Mouse (Mus musculus) CH12.LX (cell line): ENCODE results near the gene Snx17.

Experiments
- CHD1 ChIP-seq: IDR thresholded peaks from 2 replicates; pipeline ENCODE4 v1.6.1; 2012; ENCODE audit warnings: low read depth, low read length, improper control_type of control experiment, inconsistent platforms
- CTCF ChIP-seq, 2 experiments: IDR thresholded peaks in 1 of 2; conservative IDR thresholded peaks in 1 of 2; 2 replicates each; pipeline ENCODE4 v1.5.1; 2011 to 2012; ENCODE audit warnings: low read depth in 2 of 2, low read length in 2 of 2, improper control_type of control experiment in 1 of 2, inconsistent platforms in 1 of 2, mild to moderate bottlenecking in 1 of 2, moderate library complexity in 1 of 2
- E2F4 ChIP-seq: IDR thresholded peaks from 2 replicates; pipeline ENCODE4 v1.6.1; 2011; ENCODE audit warnings: low read depth, low read length, improper control_type of control experiment; ENCODE audit not compliant: insufficient replicate concordance
- GABPA ChIP-seq: IDR thresholded peaks from 2 replicates; pipeline ENCODE4 v1.6.1; 2012; ENCODE audit warnings: low read depth, low read length, improper control_type of control experiment, inconsistent platforms; ENCODE audit not compliant: insufficient replicate concordance
- JUND ChIP-seq: conservative IDR thresholded peaks from 2 replicates; pipeline ENCODE4 v1.6.1; 2011; ENCODE audit warnings: low read depth, low read length, improper control_type of control experiment
- MAX ChIP-seq: IDR thresholded peaks from 2 replicates; pipeline ENCODE4 v1.6.1; 2011; ENCODE audit warnings: low read length, improper control_type of control experiment
- PAX5 ChIP-seq: IDR thresholded peaks from 2 replicates; pipeline ENCODE4 v1.6.1; 2012; ENCODE audit warnings: low read length, inconsistent platforms, mixed read lengths
- USF1 ChIP-seq: IDR thresholded peaks from 2 replicates; pipeline ENCODE4 v1.6.1; 2014; ENCODE audit warnings: low read depth, mild to moderate bottlenecking, inconsistent platforms, low read length, improper control_type of control experiment
- ZKSCAN1 ChIP-seq: IDR thresholded peaks from 2 replicates; pipeline ENCODE4 v1.6.1; 2012; ENCODE audit warnings: low read depth, inconsistent platforms, low read length, improper control_type of control experiment, borderline replicate concordance
- ZNF384 ChIP-seq: IDR thresholded peaks from 2 replicates; pipeline ENCODE4 v1.6.1; 2012; ENCODE audit warnings: low read depth, low read length, improper control_type of control experiment, inconsistent platforms

DNA sequence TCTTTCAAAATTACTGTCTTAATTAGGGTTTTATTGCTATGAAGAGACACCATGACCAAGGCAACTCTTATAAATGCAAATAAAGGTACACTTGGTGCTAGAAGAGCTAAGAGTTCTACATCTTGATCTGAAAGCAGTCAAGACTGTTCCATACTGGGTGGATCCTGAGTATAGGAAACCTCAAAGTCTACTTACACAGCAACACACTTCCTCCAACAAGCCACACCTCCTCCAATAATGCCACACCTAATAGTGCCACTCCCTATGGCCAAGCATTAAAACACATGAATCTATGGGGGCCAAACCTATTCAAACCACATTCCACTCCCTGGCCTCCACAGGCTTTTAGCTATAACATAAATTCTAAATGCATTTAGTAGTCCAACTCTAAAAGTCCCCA is 30.6 kb upstream of the Snx17 start:
- no peak for TF ChIP-seq PAX5
- TF ChIP-seq GABPA, result no peak
- no peak for TF ChIP-seq USF1
- no peak for TF ChIP-seq CTCF (conservative IDR thresholded peaks at IDR 0.05 in 1 of 2, IDR thresholded peaks at IDR 0.05 in 1 of 2; ENCODE audit: low read depth in 2 of 2, low read length in 2 of 2)
- TF ChIP-seq ZNF384, result no peak
- TF ChIP-seq ZKSCAN1, result no peak
- no peak for TF ChIP-seq E2F4
- no peak for TF ChIP-seq CHD1
- no peak for TF ChIP-seq MAX
- TF ChIP-seq JUND, result no peak
